Mouse (Mus musculus): Measurements from ENCODE around the gene Itgb5.

- TF ChIP-seq CTCF (IDR thresholded peaks at IDR 0.05; ENCODE audit: low read depth) = no peak
- TF ChIP-seq EP300 (IDR thresholded peaks at IDR 0.05; ENCODE audit: low read depth) = no peak
Observed at GRCm38 (mm10) chr16:33832728-33833428, 3.4 kb downstream of the Itgb5 start.

Data from liver, embryonic 14.5 days (tissue).